Mouse (Mus musculus): Measurements from ENCODE around the gene Cipc. TPM values are rescaled to one million over a fixed set of nuclear protein-coding genes. Genes with fewer than 3 reads are reported as not detected.

Gene Cipc
- polyA plus RNA-seq, 1 experiment, result 84.4 TPM

DNA sequence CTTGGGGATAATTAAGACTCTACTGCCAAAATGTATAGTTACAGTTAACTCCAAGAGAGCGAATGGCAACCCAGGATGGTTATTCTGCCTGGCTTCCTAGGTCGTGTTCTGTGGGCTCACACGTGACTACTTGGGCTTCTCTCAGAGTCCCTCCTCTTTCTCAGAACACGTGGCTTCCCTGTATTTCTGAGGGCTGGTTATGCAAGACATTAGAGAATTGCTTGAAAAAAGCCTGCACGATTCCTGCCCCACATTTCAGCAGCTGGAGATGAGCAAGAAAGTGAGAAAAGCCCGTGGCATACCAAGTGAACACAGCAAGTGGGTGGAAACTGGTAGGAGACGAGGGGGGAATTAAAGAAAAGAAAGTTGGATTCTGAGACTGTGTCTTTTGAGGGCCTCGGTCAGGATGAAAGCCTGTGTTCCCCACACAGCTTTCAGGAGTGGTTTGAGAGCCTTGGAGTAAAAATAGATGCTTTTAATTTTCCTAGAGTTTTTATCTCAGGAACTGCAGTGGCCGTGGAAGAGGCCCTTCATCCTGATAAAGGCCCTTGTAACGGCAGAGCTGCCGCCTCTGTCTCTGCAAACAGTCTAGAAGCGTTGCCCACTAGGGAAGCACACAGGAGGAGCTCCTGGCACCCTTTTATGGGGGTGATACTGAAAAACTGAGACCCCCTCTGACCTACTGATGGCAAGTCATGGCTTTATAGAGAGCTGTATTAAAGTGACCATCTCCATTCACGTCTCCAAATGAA is 21.8 kb downstream of the Cipc start:
- peak overlapping the region; percentile 78 for H3K27ac ChIP-seq (ENCODE audit: insufficient read depth, low read length)
- no peak overlapping the region for H3K4me3 ChIP-seq (ENCODE audit: insufficient read depth, low read length)
- TF ChIP-seq POLR2A (IDR thresholded peaks at IDR 0.05; ENCODE audit: extremely low read depth, insufficient read depth, low read length) (no peak; the same call in 1 of the 2 replicates), CTCF (IDR thresholded peaks at IDR 0.05; ENCODE audit: extremely low read depth, insufficient read depth, low read length) (no peak)
- peaks cover 17% of the 10 kb centered on the region for H3K4me1 ChIP-seq (ENCODE audit: control insufficient read depth, insufficient read depth, low read length)

GRCm38 (mm10) chr12:86969220-86969601 is 22.4 kb downstream of the Cipc start:
- Histone ChIP-seq H3K4me3 (ENCODE audit: insufficient read depth, low read length) (no peak overlapping the region), H3K27ac (ENCODE audit: insufficient read depth, low read length) (peak overlapping the region; percentile 78), H3K4me1 (ENCODE audit: control insufficient read depth, insufficient read depth, low read length) (peaks cover 20% of the 10 kb centered on the region)
- TF ChIP-seq CTCF (IDR thresholded peaks at IDR 0.05; ENCODE audit: extremely low read depth, insufficient read depth, low read length) (no peak), POLR2A (IDR thresholded peaks at IDR 0.05; ENCODE audit: extremely low read depth, insufficient read depth, low read length) (no peak)

DNA sequence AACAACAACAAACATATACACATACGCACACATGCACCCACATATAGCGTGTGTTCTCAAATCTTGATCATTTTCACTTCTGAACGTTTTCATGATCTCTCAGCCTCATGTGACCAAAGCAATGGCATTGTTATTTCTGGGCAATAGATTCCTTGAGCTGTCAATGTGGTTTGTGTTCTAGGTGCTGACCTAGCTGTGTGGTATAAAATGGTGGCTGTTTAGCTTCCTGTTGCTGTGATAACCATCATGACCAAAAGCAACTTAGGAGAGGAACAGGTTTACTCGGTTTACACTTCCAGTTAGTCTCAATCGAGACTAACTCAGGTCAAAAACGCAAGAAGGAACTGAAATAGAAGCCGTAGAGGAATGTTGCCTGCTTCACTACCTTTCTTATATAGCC is 24.2 kb downstream of the Cipc start:
- no peak overlapping the region for H3K4me3 ChIP-seq (ENCODE audit: insufficient read depth, low read length)
- H3K27ac ChIP-seq (ENCODE audit: insufficient read depth, low read length), result no peak overlapping the region
- H3K4me1 ChIP-seq (ENCODE audit: control insufficient read depth, insufficient read depth, low read length), result peaks cover 20% of the 10 kb centered on the region
- TF ChIP-seq CTCF (IDR thresholded peaks at IDR 0.05; ENCODE audit: extremely low read depth, insufficient read depth, low read length) (no peak), POLR2A (IDR thresholded peaks at IDR 0.05; ENCODE audit: extremely low read depth, insufficient read depth, low read length) (no peak)

- no peak for TF ChIP-seq POLR2A (IDR thresholded peaks at IDR 0.05; ENCODE audit: extremely low read depth, insufficient read depth, low read length)
- TF ChIP-seq CTCF (IDR thresholded peaks at IDR 0.05; ENCODE audit: extremely low read depth, insufficient read depth, low read length), result no peak
- Histone ChIP-seq H3K27ac (ENCODE audit: insufficient read depth, low read length) (no peak overlapping the region), H3K4me3 (ENCODE audit: insufficient read depth, low read length) (no peak overlapping the region), H3K4me1 (ENCODE audit: control insufficient read depth, insufficient read depth, low read length) (peaks cover 18% of the 10 kb centered on the region)
Observed at GRCm38 (mm10) chr12:86973216-86973615, 26.4 kb downstream of the Cipc start.

- Histone ChIP-seq H3K4me3 (ENCODE audit: insufficient read depth, low read length) (no peak overlapping the region), H3K4me1 (ENCODE audit: control insufficient read depth, insufficient read depth, low read length) (peaks cover 18% of the 10 kb centered on the region), H3K27ac (ENCODE audit: insufficient read depth, low read length) (no peak overlapping the region)
- TF ChIP-seq CTCF (IDR thresholded peaks at IDR 0.05; ENCODE audit: extremely low read depth, insufficient read depth, low read length) (no peak), POLR2A (IDR thresholded peaks at IDR 0.05; ENCODE audit: extremely low read depth, insufficient read depth, low read length) (no peak)
Observed at GRCm38 (mm10) chr12:86973706-86974105, 26.9 kb downstream of the Cipc start.

DNA sequence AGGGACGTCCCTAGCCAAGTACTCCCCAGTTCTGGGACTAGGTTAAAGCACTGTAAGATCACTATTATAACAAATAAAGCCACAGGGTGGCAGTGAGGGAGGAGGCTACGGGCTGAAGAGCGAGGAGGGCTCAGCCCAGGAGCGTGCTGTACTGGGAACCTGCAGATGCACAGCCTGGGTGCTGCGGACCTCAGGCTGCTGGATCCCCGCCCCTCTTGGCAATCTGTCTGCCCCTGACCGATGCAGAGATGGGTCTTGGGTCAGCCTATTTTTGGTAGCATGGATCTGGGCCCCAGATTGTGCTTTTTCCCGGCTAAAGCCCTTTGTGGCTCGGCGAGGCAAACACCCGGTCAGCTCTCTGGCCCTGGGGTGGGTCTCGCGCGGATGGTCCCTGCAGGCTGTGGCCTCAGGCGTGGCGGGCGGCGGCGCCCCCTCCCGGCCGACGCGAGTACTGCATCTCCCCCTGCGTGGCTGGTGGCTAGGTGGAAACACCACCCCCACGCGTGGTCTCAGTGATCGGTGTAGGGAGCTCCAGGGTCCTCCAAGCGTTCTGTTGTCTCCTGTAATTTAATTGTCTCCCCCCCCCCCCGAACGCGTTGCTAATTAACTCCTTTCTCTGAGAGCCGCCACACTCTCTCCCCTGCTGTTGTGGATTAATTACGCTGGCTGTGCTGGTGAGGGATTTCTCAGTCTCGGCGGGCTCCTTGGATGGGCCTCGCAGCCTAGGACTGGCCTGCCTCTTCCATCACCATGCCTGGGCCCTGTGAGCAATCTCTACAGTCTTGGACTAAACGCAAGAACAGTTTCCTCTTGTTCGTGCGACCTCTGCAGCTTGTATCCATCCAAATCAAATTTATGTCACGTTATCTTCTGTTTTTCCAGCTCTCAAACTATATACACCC is 27.8 kb downstream of the Cipc start:
- Histone ChIP-seq H3K4me1 (ENCODE audit: control insufficient read depth, insufficient read depth, low read length) (peaks cover 12% of the 10 kb centered on the region), H3K27ac (ENCODE audit: insufficient read depth, low read length) (no peak overlapping the region), H3K4me3 (ENCODE audit: insufficient read depth, low read length) (no peak overlapping the region)
- peak; percentile 45 for TF ChIP-seq CTCF (IDR thresholded peaks at IDR 0.05; ENCODE audit: extremely low read depth, insufficient read depth, low read length)
- no peak for TF ChIP-seq POLR2A (IDR thresholded peaks at IDR 0.05; ENCODE audit: extremely low read depth, insufficient read depth, low read length)

DNA sequence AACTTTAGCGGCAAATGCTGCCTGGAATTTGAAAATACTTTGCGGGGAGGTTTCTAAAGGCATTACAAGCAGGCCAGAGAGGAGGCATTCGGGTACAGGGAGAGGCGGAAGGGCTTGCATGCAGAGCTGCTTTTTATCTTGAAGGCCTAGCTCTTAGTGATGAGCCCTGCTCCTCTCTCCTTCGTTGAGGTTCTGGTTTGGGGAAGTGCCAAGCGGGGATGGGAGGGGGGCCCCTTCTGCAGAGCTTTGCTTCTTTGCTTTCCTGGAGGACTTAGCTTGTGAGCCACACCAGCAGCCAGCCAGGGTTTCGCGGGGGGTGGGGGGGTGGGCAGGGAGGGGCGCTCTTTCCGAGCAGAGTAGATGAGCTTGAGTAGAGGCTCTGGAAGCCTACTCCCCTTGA is 28.9 kb downstream of the Cipc start:
- Histone ChIP-seq H3K27ac (ENCODE audit: insufficient read depth, low read length) (no peak overlapping the region), H3K4me1 (ENCODE audit: control insufficient read depth, insufficient read depth, low read length) (peaks cover 11% of the 10 kb centered on the region), H3K4me3 (ENCODE audit: insufficient read depth, low read length) (no peak overlapping the region)
- no peak for TF ChIP-seq CTCF (IDR thresholded peaks at IDR 0.05; ENCODE audit: extremely low read depth, insufficient read depth, low read length)
- TF ChIP-seq POLR2A (IDR thresholded peaks at IDR 0.05; ENCODE audit: extremely low read depth, insufficient read depth, low read length), result no peak

- TF ChIP-seq CTCF (IDR thresholded peaks at IDR 0.05; ENCODE audit: extremely low read depth, insufficient read depth, low read length) (peak; percentile 21), POLR2A (IDR thresholded peaks at IDR 0.05; ENCODE audit: extremely low read depth, insufficient read depth, low read length) (no peak)
- no peak overlapping the region for H3K27ac ChIP-seq (ENCODE audit: insufficient read depth, low read length)
- no peak overlapping the region for H3K4me3 ChIP-seq (ENCODE audit: insufficient read depth, low read length)
- H3K4me1 ChIP-seq (ENCODE audit: control insufficient read depth, insufficient read depth, low read length), result peaks cover 11% of the 10 kb centered on the region
Observed at GRCm38 (mm10) chr12:86976511-86977168, 29.8 kb downstream of the Cipc start.

DNA sequence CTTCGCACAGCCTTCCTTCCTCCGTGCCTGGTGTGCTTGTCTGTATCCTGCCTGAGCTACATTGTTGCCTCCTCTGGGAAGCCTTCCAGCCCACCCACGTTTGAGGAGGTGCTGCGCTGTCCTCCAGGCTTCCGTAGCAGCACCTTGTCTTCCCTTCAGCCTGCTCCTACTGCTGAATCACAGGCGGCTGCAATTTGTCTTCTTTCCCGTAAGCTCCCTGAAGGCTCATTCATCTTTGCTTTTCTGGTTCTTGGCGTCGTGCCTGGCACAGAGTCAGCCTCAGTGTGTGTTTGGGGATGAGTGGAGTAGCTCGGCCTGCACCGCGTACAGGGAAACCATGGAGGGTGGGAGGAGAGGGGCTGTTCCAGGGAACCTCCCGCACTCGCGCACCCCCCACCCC is 31.0 kb downstream of the Cipc start:
- no peak overlapping the region for H3K27ac ChIP-seq (ENCODE audit: insufficient read depth, low read length)
- H3K4me1 ChIP-seq (ENCODE audit: control insufficient read depth, insufficient read depth, low read length), result peaks cover 10% of the 10 kb centered on the region
- 0 out of 2 replicates have a peak, but pooled peaks have one; percentile 42 for TF ChIP-seq POLR2A (IDR thresholded peaks at IDR 0.05; ENCODE audit: extremely low read depth, insufficient read depth, low read length)
- TF ChIP-seq CTCF (IDR thresholded peaks at IDR 0.05; ENCODE audit: extremely low read depth, insufficient read depth, low read length), result no peak
- no peak overlapping the region for H3K4me3 ChIP-seq (ENCODE audit: insufficient read depth, low read length)
